Mouse (Mus musculus): Measurements from ENCODE around the gene Rdm1. TPM values are rescaled to one million over a fixed set of nuclear protein-coding genes. Genes with fewer than 3 reads are reported as not detected.

Rdm1 gene
- polyA plus RNA-seq, 1 experiment: 39.2 TPM

- no peak for DNase-seq
- Histone ChIP-seq H3K27ac (ENCODE audit: control insufficient read depth, insufficient read depth, low read length) (no peak overlapping the region), H3K4me3 (ENCODE audit: control insufficient read depth, insufficient read depth, low read length) (no peak overlapping the region), H3K4me1 (replicated peaks; ENCODE audit: control insufficient read depth, insufficient read depth, low read length) (peaks cover 12% of the 10 kb centered on the region), H3K36me3 (ENCODE audit: control insufficient read depth, insufficient read depth, low read length) (no peaks in the 10 kb centered on the region), H3K27me3 (ENCODE audit: control insufficient read depth, insufficient read depth, low read length) (no peaks in the 10 kb centered on the region)
- WGBS: 68% methylated on average over 5 of the region's 5 CpGs
- no peak for TF ChIP-seq POLR2A (IDR thresholded peaks at IDR 0.05; ENCODE audit: control insufficient read depth, extremely low read depth, insufficient read depth, low read length, poor library complexity)
- TF ChIP-seq CTCF (IDR thresholded peaks at IDR 0.05; ENCODE audit: borderline replicate concordance, control insufficient read depth, extremely low read depth, insufficient read depth, low read length, poor library complexity): no peak
Measured at GRCm38 (mm10) chr11:101661786-101662185, 34.8 kb downstream of the Rdm1 start.

GRCm38 (mm10) chr11:101663229-101664027 is 36.4 kb downstream of the Rdm1 start:
- no peaks in the 10 kb centered on the region for H3K27me3 ChIP-seq (ENCODE audit: control insufficient read depth, insufficient read depth, low read length)
- WGBS: 91% methylated on average over 11 of the region's 11 CpGs
- TF ChIP-seq CTCF (IDR thresholded peaks at IDR 0.05; ENCODE audit: borderline replicate concordance, control insufficient read depth, extremely low read depth, insufficient read depth, low read length, poor library complexity) (no peak), POLR2A (IDR thresholded peaks at IDR 0.05; ENCODE audit: control insufficient read depth, extremely low read depth, insufficient read depth, low read length, poor library complexity) (no peak)
- H3K36me3 ChIP-seq (ENCODE audit: control insufficient read depth, insufficient read depth, low read length): no peaks in the 10 kb centered on the region
- peaks cover 8% of the 10 kb centered on the region for H3K4me1 ChIP-seq (replicated peaks; ENCODE audit: control insufficient read depth, insufficient read depth, low read length)
- H3K27ac ChIP-seq (ENCODE audit: control insufficient read depth, insufficient read depth, low read length): no peak overlapping the region
- no peak for DNase-seq
- H3K4me3 ChIP-seq (ENCODE audit: control insufficient read depth, insufficient read depth, low read length): no peak overlapping the region

- Histone ChIP-seq H3K4me3 (ENCODE audit: control insufficient read depth, insufficient read depth, low read length) (peak within 1 kb of the TSS; percentile 49), H3K4me1 (replicated peaks; ENCODE audit: control insufficient read depth, insufficient read depth, low read length) (peaks cover 8% of the 10 kb centered on the region), H3K36me3 (ENCODE audit: control insufficient read depth, insufficient read depth, low read length) (no peaks in the 10 kb centered on the region), H3K27me3 (ENCODE audit: control insufficient read depth, insufficient read depth, low read length) (no peaks in the 10 kb centered on the region), H3K27ac (ENCODE audit: control insufficient read depth, insufficient read depth, low read length) (no peak within 1 kb of the TSS)
- peak; percentile 97 for TF ChIP-seq POLR2A (IDR thresholded peaks at IDR 0.05; ENCODE audit: control insufficient read depth, extremely low read depth, insufficient read depth, low read length, poor library complexity)
- no peak for TF ChIP-seq CTCF (IDR thresholded peaks at IDR 0.05; ENCODE audit: borderline replicate concordance, control insufficient read depth, extremely low read depth, insufficient read depth, low read length, poor library complexity)
- DNase-seq: peak; percentile 96
- WGBS: 7% methylated on average over 34 of the region's 34 CpGs
Measured at GRCm38 (mm10) chr11:101664825-101665635, 38.0 kb downstream of the Rdm1 start, which contains the start of gene Arl4d. TSS of gene Arl4d (plus strand) at chr11:101665541.

DNA sequence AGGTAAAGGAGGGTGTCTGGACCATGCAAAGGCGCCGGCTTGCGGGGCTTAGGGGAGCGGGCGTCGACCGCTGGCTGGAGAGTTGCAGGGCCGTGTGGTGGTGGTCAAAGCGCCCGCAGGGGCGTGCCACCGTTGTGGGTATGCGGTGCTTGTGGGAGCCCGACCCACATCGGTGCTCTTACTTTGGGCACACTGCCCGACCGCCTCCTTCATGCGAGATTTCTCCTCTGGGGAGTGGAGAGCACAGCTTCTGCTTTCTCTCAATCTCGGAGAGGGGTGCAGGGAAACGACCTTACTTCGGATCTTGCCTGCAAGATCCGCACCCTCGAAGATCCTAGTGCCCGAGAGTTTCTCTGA is 38.6 kb downstream of the Rdm1 start:
- H3K36me3 ChIP-seq (ENCODE audit: control insufficient read depth, insufficient read depth, low read length): no peaks in the 10 kb centered on the region
- no peaks in the 10 kb centered on the region for H3K27me3 ChIP-seq (ENCODE audit: control insufficient read depth, insufficient read depth, low read length)
- no peak overlapping the region for H3K27ac ChIP-seq (ENCODE audit: control insufficient read depth, insufficient read depth, low read length)
- H3K4me1 ChIP-seq (replicated peaks; ENCODE audit: control insufficient read depth, insufficient read depth, low read length): peaks cover 8% of the 10 kb centered on the region
- no peak for TF ChIP-seq CTCF (IDR thresholded peaks at IDR 0.05; ENCODE audit: borderline replicate concordance, control insufficient read depth, extremely low read depth, insufficient read depth, low read length, poor library complexity)
- TF ChIP-seq POLR2A (IDR thresholded peaks at IDR 0.05; ENCODE audit: control insufficient read depth, extremely low read depth, insufficient read depth, low read length, poor library complexity): no peak
- H3K4me3 ChIP-seq (ENCODE audit: control insufficient read depth, insufficient read depth, low read length): peak overlapping the region; percentile 49
- under 1% methylated on average over 24 of the region's 24 CpGs for WGBS
- no peak for DNase-seq

GRCm38 (mm10) chr11:101666626-101667345 is 39.8 kb downstream of the Rdm1 start:
- no peak overlapping the region for H3K27ac ChIP-seq (ENCODE audit: control insufficient read depth, insufficient read depth, low read length)

More at GRCm38 (mm10) chr11:101666626-101667345, 39.8 kb downstream of the Rdm1 start:
- Histone ChIP-seq H3K4me1 (replicated peaks; ENCODE audit: control insufficient read depth, insufficient read depth, low read length) (peaks cover 8% of the 10 kb centered on the region), H3K36me3 (ENCODE audit: control insufficient read depth, insufficient read depth, low read length) (no peaks in the 10 kb centered on the region), H3K4me3 (ENCODE audit: control insufficient read depth, insufficient read depth, low read length) (no peak overlapping the region), H3K27me3 (ENCODE audit: control insufficient read depth, insufficient read depth, low read length) (no peaks in the 10 kb centered on the region)
- TF ChIP-seq CTCF (IDR thresholded peaks at IDR 0.05; ENCODE audit: borderline replicate concordance, control insufficient read depth, extremely low read depth, insufficient read depth, low read length, poor library complexity) (no peak), POLR2A (IDR thresholded peaks at IDR 0.05; ENCODE audit: control insufficient read depth, extremely low read depth, insufficient read depth, low read length, poor library complexity) (no peak)
- 92% methylated on average over 28 of the region's 28 CpGs for WGBS
- no peak for DNase-seq
